Mouse (Mus musculus) heart, postnatal 0 days (tissue): ENCODE data around the gene P4ha2.

Experiments used
- CTCF ChIP-seq: IDR thresholded peaks from 2 replicates; pipeline ENCODE4 v1.5.1; 2016; ENCODE audit warnings: antibody characterized with exemption, control low read depth, low read depth
- EP300 ChIP-seq: IDR thresholded peaks from 2 replicates; pipeline ENCODE4 v1.6.1; 2016; ENCODE audit warnings: antibody characterized with exemption, low read depth

GRCm38 (mm10) chr11:54105011-54105410 is 5.1 kb downstream of the P4ha2 start:
- TF ChIP-seq CTCF = no peak
- no peak for TF ChIP-seq EP300
